Mouse (Mus musculus): ENCODE measurements around the gene Mxi1.

GRCm38 (mm10) chr19:53383336-53383735 is 73.0 kb downstream of the Mxi1 start:
- TF ChIP-seq MAX (IDR thresholded peaks at IDR 0.05; ENCODE audit: low read length) = no peak
- no peak for TF ChIP-seq KAT2A (IDR thresholded peaks at IDR 0.05; ENCODE audit: insufficient replicate concordance, low read length)

All from CH12.LX (cell line).